Mouse (Mus musculus) embryonic facial prominence, embryonic 10.5 days (tissue): ENCODE results near the gene Myo5a. TPM values are rescaled to one million over a fixed set of nuclear protein-coding genes. Genes with fewer than 3 reads are reported as not detected.

Source experiments
- DNase-seq: peaks from one replicate; pipeline ENCODE4 v3.0.0-alpha.2; 2017; ENCODE audit warnings: low spot score
- H3K27ac ChIP-seq: fragments of 300-500 bp; sonication (generic); replicated peaks from 2 replicates; pipeline ENCODE4 v1.5.1; 2016; ENCODE audit warnings: mild to moderate bottlenecking
- H3K27me3 ChIP-seq: fragments of 300-500 bp; sonication (generic); replicated peaks from 2 replicates; pipeline ENCODE4 v1.6.1; 2016; ENCODE audit warnings: low read depth, mild to moderate bottlenecking; ENCODE audit not compliant: poor library complexity, severe bottlenecking
- H3K36me3 ChIP-seq: fragments of 300-500 bp; sonication (generic); replicated peaks from 2 replicates; pipeline ENCODE4 v1.6.1; 2016; ENCODE audit warnings: mild to moderate bottlenecking, moderate library complexity
- H3K4me1 ChIP-seq: fragments of 300-500 bp; sonication (generic); 2 replicates; pipeline ENCODE4 v1.6.1; 2016
- H3K4me3 ChIP-seq: fragments of 300-500 bp; sonication (generic); 2 replicates; pipeline ENCODE4 v1.5.1; 2016; ENCODE audit warnings: mild to moderate bottlenecking, moderate library complexity
- H3K9me3 ChIP-seq: fragments of 300-500 bp; sonication (generic); 2 replicates; pipeline ENCODE4 v1.6.1; 2016; ENCODE audit warnings: mild to moderate bottlenecking
- WGBS: fragments of 180-500 bp; shearing (Covaris S2); methylation state at CpG from one replicate; pipeline ENCODE4 v1.1.7; 2016; 5-methylcytosine and 5-hydroxymethylcytosine counted together
- polyA plus RNA-seq: library from polyadenylated mRNA; unstranded; fragments of >200 nt; fragmentation: Nextera tagmentation; extraction: Ambion mirVana; gene quantifications from 2 replicates; pipeline ENCODE4 v1.2.1, GENCODE M21; 2016

Gene Myo5a
- polyA plus RNA-seq, result 18.9 and 21.2 TPM in 2 replicates

DNA sequence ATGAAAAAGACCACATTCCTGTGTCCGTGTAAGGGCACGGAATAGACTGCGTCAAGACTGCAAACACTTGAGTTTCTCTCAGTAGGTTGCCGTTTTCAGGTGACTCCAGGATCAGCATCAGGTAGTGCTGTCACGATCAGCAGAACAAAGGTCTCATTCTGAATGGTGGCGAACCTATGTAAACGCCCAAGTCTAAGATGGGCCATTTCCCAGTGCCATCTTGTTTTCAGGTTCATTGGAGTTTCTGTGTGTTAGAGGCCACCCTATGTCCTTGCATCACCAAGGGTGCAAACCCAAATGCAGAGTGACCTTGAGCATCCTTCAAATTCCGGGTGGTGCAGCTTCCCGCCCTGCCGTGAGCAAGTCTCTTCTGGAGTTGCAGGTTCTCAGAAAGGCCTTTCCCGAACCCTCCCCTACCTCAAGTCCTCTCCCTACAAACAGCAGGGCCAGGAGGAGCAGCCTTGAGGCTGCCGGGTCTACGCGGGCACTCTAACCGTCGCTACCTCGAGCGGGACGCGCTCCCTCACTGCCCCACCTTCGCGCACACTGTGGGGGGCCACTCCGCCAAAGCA is at the start of gene Myo5a:
Gene Myo5a, plus strand, starts transcription at position 559 of the 572 bp plus-strand sequence.
- H3K27ac ChIP-seq, result peak within 1 kb of the TSS; percentile 97
- peak within 1 kb of the TSS; percentile 85 for H3K4me3 ChIP-seq
- peaks cover 20% of the 10 kb centered on the region for H3K4me1 ChIP-seq
- no peak for DNase-seq
- no peaks in the 10 kb centered on the region for H3K9me3 ChIP-seq
- H3K36me3 ChIP-seq, result no peaks in the 10 kb centered on the region
- 0 out of 2 replicates have a peak, but pooled peaks cover 8% of the 10 kb centered on the region for H3K27me3 ChIP-seq
- WGBS, result 20% methylated on average over 23 of the region's 23 CpGs

DNA sequence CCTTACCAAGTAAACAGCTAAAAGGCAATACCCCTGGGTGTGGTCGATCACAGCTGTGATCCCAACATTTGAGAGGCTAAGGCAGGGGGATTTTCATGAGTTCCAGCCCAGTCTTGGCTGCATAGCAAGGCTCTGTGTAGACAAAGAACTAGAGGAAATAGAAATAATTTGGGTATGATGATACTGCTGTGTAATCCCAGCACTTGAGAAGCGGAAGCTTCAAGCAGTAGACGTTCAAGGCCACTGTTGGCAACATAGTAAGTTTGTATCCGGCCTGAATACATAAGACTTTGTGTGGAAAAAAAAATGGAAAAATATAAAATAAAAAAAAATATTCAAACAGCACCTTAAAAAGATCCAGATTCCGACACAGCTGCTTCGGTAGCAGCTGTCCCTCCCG is 48.3 kb upstream of the Myo5a start:
- 92% methylated on average over 7 of the region's 7 CpGs for WGBS
- no peaks in the 10 kb centered on the region for H3K27me3 ChIP-seq
- H3K27ac ChIP-seq, result no peak overlapping the region
- H3K36me3 ChIP-seq, result peaks cover 4% of the 10 kb centered on the region; the same call in 1 of the 2 replicates
- H3K4me1 ChIP-seq, result peaks cover 13% of the 10 kb centered on the region
- no peak for DNase-seq
- no peak overlapping the region for H3K4me3 ChIP-seq
- H3K9me3 ChIP-seq, result no peaks in the 10 kb centered on the region

DNA sequence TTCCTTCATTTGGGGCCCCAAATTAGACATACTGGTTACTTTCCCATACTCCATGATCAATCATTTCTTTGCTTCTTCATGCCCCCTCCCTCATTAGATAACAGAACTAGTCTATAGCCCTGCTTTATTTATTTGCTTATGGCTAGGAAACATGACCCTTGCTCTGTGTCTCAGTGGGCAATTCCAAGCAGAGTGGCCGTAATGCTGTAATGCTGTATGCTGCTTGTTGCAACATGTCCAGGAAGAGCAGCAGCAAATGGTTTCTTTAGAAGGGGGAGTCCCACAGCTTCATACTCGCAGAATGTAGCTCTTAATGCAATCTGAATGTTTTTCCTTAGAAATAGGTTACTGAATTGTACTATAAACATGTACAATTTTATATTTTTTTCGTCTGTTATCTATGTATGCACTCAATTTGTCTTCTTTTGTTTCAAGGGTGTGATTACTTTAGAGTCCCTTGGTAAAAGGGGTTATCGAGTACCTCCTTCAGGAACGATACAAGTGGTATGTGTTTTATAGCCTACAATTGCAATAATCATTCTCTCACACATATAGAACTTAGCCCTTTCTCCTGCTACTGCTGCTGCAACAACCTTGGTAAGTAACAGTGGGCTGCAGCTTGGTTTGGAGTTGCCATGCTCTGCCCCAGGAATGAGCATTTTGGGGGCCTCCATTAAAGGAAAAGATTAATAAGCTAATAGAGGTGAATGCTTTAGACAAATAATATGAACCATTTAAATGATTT is 47.5 kb upstream of the Myo5a start:
- 73% methylated on average over 5 of the region's 5 CpGs for WGBS
- DNase-seq, result no peak
- no peak overlapping the region for H3K27ac ChIP-seq
- H3K4me3 ChIP-seq, result no peak overlapping the region
- H3K27me3 ChIP-seq, result no peaks in the 10 kb centered on the region
- peaks cover 13% of the 10 kb centered on the region for H3K4me1 ChIP-seq
- peaks cover 4% of the 10 kb centered on the region; the same call in 1 of the 2 replicates for H3K36me3 ChIP-seq
- H3K9me3 ChIP-seq, result no peaks in the 10 kb centered on the region

DNA sequence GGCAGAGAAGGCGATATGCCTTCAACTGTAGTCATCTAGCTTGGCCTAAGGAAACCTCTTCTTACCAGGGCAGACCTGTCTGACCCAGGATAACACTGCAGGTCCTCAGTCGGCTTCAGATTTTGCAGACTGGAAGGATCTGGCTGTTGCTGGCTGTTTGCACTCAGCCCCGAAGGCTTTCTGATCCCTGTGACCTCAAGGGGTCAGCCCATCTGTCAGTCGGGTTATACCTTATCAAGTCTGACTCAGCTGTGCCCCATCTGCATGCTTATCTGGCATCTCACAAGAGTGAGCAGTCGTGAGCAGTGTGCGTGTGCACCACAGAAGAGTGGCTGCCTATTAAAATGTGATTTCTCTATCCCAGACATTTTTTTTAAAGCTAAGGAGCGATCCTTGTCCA is 46.7 kb upstream of the Myo5a start:
- WGBS, result 42% methylated on average over 7 of the region's 7 CpGs
- H3K4me1 ChIP-seq, result peaks cover 13% of the 10 kb centered on the region
- H3K27me3 ChIP-seq, result no peaks in the 10 kb centered on the region
- peak; percentile 11 for DNase-seq
- peaks cover 4% of the 10 kb centered on the region; the same call in 1 of the 2 replicates for H3K36me3 ChIP-seq
- H3K9me3 ChIP-seq, result no peaks in the 10 kb centered on the region
- no peak overlapping the region for H3K4me3 ChIP-seq
- H3K27ac ChIP-seq, result 0 out of 2 replicates have a peak overlapping the region, but pooled peaks have one; percentile 27

DNA sequence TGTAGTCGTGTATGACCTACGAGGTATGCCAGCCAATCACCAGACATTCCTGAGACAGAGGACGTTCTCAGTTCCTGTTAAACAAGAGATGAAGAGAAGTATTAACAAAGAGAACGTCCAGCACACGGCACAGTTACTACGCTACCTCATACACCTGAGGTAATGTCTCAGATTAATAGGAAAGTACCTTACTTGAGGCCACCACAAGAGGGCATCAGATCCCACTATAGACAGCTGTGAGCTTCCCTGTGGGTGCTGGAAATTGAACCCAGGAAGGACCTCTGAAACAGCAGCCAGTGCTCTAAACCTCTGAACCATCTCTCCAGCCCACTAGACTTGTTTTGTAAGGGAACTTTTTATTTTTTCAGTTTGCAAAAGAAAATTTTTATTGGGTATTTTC is 45.1 kb upstream of the Myo5a start:
- no peak overlapping the region for H3K27ac ChIP-seq
- H3K4me1 ChIP-seq, result peaks cover 13% of the 10 kb centered on the region
- peaks cover 4% of the 10 kb centered on the region; the same call in 1 of the 2 replicates for H3K36me3 ChIP-seq
- no peak overlapping the region for H3K4me3 ChIP-seq
- WGBS, result 67% methylated on average over 6 of the region's 6 CpGs
- no peaks in the 10 kb centered on the region for H3K9me3 ChIP-seq
- H3K27me3 ChIP-seq, result no peaks in the 10 kb centered on the region
- DNase-seq, result no peak

DNA sequence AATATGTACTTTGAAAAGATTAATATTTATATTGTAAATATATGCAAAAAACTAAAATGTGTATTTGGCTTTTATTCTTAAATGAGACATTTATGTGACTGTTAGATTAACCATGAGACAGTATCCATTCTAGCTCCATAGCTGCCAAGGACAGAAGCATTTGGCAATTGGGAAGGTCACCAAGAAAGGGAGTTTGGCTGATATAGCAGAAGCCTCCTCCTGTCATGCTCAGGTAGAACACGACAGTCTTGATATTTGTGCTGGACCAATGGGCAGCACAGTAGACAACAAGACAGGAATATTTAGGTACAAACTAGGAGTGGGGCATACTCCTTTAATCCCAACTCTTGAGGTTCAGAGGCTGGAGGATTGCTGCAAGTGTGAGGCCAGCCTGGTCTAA is 38.4 kb upstream of the Myo5a start:
- DNase-seq, result no peak
- 95% methylated on average over 1 of the region's 1 CpGs for WGBS
- Histone ChIP-seq H3K27me3 (no peaks in the 10 kb centered on the region), H3K36me3 (no peaks in the 10 kb centered on the region), H3K27ac (no peak overlapping the region), H3K4me3 (no peak overlapping the region), H3K9me3 (no peaks in the 10 kb centered on the region), H3K4me1 (peaks cover 5% of the 10 kb centered on the region; the same call in 1 of the 2 replicates)

DNA sequence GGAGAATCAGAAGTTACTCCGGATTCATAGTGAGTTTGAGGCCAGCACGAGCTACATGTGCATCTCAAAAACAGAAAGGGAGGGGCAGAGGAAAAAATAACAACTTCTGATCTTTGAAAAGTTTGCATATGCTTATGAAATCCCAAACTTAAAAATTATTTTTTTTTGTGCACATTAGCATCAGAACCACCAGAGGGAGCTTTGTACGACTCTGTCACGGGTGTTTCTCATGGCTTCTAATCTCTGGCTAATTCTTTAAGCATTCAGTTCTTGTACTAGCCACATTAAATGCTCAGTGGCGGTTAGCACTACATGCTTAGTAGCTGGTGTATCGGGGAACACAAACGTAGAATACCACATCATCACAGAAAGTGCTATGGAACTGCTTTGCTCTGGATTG is 37.7 kb upstream of the Myo5a start:
- Histone ChIP-seq H3K27ac (no peak overlapping the region), H3K4me1 (peaks cover 6% of the 10 kb centered on the region; the same call in 1 of the 2 replicates), H3K4me3 (no peak overlapping the region), H3K27me3 (no peaks in the 10 kb centered on the region), H3K36me3 (no peaks in the 10 kb centered on the region), H3K9me3 (no peaks in the 10 kb centered on the region)
- DNase-seq, result no peak
- 64% methylated on average over 7 of the region's 7 CpGs for WGBS

DNA sequence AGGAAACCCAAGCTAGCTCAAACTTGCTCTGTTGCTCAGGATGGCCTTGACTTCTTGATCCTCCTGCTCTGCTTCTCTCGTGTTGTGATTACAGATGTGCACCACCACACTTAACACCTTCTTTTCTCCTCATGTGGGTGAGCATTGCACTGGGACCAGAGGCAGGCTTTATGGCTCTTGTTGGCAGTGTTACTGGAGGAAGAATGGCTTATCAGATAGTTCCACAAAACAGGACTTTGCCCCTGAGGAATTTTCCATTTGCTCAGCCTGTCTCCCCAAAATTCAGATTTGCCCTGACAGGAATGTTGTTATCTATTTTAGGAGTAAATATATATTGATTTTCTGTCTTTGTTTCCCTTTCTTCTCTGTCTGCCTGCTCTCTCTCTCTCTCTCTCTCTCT is 36.1 kb upstream of the Myo5a start:
- no peaks in the 10 kb centered on the region for H3K36me3 ChIP-seq
- 50% methylated on average over 1 of the region's 1 CpGs for WGBS
- H3K27ac ChIP-seq, result no peak overlapping the region
- H3K4me1 ChIP-seq, result peaks cover 18% of the 10 kb centered on the region
- H3K4me3 ChIP-seq, result no peak overlapping the region
- no peak for DNase-seq
- H3K27me3 ChIP-seq, result no peaks in the 10 kb centered on the region
- H3K9me3 ChIP-seq, result no peaks in the 10 kb centered on the region

DNA sequence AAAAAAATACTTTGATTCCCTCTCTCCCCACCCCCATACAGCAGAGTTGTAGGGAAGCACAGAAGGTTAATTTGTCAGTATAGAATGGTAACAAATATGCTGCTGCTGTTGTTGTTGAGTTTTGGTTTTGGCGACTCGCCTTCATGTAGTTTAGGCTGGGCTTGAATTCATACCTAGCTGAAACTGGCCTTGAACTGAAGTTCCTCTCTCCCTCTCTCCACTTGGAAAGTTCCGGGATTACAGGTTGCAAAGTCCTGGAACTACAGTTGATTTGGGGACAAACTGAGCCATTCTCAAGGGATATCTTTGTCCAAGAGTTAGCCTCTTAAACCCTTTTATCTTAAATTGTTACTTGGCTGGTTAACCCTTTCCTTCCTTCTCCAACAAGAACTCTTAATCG is 34.9 kb upstream of the Myo5a start:
- no peak for DNase-seq
- Histone ChIP-seq H3K4me1 (peaks cover 18% of the 10 kb centered on the region), H3K36me3 (0 out of 2 replicates have a peak, but pooled peaks cover 8% of the 10 kb centered on the region), H3K27me3 (no peaks in the 10 kb centered on the region), H3K9me3 (no peaks in the 10 kb centered on the region), H3K4me3 (no peak overlapping the region), H3K27ac (no peak overlapping the region)
- 76% methylated on average over 4 of the region's 4 CpGs for WGBS

DNA sequence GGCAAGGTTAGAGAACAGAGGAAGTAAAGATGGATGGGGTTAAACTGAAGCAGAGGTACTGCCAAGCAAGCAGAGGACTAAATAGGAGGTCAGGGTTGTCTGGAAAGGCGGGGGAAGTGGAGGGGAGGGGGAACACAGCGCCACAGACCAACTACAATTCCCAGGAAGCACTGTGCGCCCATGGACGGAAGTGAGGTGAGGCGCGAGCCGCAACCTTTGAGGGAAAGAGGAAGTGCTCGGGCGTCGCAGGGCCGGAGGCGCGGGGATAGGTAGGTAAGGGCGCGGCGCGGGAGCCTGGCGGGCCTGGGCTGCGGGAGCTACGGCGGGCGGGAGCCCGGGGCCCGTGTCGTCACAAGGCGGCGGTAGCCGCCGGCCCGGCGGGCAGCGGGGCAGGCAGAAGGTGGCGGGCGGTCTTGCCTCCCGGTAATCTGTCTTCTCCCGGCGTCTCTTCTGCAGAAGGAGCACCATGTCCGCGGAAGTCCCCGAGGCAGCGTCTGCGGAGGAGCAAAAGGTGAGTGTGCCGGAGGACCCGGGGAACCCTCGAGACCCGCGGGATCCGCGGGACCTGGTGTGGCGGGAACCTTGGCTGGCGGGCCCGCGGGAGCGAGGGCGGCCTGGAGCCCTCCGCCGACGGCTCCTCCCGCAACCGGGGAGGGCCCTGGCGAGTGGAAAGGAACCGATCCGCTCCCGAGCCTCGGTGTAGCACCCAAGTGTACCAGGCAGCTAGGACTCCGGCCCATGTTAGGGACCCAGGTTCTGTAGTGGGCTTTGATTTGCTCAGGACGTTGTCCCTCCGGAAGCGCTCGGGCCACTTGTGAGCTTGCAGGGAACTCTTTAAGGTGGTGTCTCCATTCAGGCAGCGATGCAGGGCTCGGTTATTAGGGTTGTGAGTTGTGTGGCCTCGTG is 33.1 kb upstream of the Myo5a start, which contains the start of gene Arpp19:
Gene Arpp19, plus strand, starts transcription at position 164 of the 906 bp plus-strand sequence.
- H3K27me3 ChIP-seq, result no peaks in the 10 kb centered on the region
- WGBS, result under 1% methylated on average over 73 of the region's 73 CpGs
- peaks cover 18% of the 10 kb centered on the region for H3K4me1 ChIP-seq
- peak within 1 kb of the TSS; percentile 99 for H3K4me3 ChIP-seq
- no peaks in the 10 kb centered on the region for H3K9me3 ChIP-seq
- H3K36me3 ChIP-seq, result peaks cover 19% of the 10 kb centered on the region
- peak within 1 kb of the TSS; percentile 95 for H3K27ac ChIP-seq
- peak; percentile 91 for DNase-seq

DNA sequence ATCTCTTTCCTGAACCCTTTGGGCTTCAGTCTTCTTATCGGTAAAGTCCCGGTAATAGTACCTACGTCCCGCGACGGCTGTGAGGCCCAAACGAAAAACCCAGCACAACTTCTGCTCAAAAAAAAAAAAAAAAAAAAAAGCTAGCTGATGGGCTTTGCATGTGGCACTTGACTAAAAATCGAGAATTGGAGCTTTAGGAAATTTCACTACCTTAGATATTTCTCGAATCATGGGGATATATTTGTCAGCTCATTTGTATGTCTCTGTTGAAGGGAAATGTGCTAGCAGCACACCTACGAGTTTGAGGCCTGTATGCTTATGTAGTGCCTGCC is 32.5 kb upstream of the Myo5a start:
- Histone ChIP-seq H3K4me1 (peaks cover 18% of the 10 kb centered on the region), H3K27ac (peak overlapping the region; percentile 95), H3K9me3 (no peaks in the 10 kb centered on the region), H3K4me3 (peak overlapping the region; percentile 99), H3K36me3 (peaks cover 26% of the 10 kb centered on the region), H3K27me3 (no peaks in the 10 kb centered on the region)
- no peak for DNase-seq
- WGBS, result 2% methylated on average over 10 of the region's 10 CpGs

DNA sequence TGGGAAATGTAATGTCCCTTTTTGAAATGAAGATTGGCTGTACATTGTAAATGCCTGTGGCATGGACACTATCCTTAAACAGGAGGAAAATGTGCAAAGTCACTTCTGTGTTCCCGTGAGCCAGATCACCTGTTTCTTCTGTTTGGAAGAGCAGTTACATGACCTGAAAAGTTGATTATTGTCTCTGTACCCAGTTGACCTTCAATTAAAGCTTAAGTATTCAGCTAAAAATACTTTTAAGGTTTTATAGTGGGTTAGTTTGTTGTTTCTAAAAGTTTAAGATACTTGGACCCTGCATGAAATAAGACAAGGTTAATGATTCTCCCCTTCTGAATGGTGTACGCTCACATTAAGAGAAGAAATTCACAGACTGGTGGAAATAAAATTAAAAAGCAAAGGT is 30.2 kb upstream of the Myo5a start:
- H3K27ac ChIP-seq, result no peak overlapping the region
- peaks cover 18% of the 10 kb centered on the region for H3K4me1 ChIP-seq
- peaks cover 36% of the 10 kb centered on the region for H3K36me3 ChIP-seq
- H3K9me3 ChIP-seq, result no peaks in the 10 kb centered on the region
- no peak overlapping the region for H3K4me3 ChIP-seq
- WGBS, result 89% methylated on average over 2 of the region's 2 CpGs
- no peak for DNase-seq
- no peaks in the 10 kb centered on the region for H3K27me3 ChIP-seq
